ENCODE assay signal across 39 mouse cellular contexts in genomic region chr3:88097666-88098065, GRCm38 (mm10). TPM values are rescaled to one million over a fixed set of nuclear protein-coding genes. Genes with fewer than 3 reads are reported as not detected.
DNase-seq lines count a peak whose midpoint lies in the region; TF ChIP-seq lines count a peak whose summit lies in the region.
"Had no signal": no experiment of that assay in that cellular context is flagged by ENCODE, and none has a peak within 500 bp of the region (broad histone marks: within the 10 kb centered on the region; RNA-seq: fewer than 3 reads in every experiment).

No protein-coding gene starts in this region.

- no peak overlapping the region for H3K27ac ChIP-seq in layer of hippocampus, adult 2 months
- H3K27ac ChIP-seq: forebrain, embryonic 12.5 days; left cerebral cortex, adult 2 months; limb, embryonic 13.5 days; lung, embryonic 15.5 days; midbrain, embryonic 15.5 days had no signal

- H3K4me3 ChIP-seq in layer of hippocampus, adult 2 months: no peak overlapping the region
- H3K4me3 ChIP-seq: erythroblast, embryonic 14.5 days; forebrain, embryonic 12.5 days; left cerebral cortex, adult 2 months; limb, embryonic 13.5 days; lung, embryonic 15.5 days; midbrain, embryonic 15.5 days had no signal

- no peak for TF ChIP-seq CTCF in layer of hippocampus, adult 2 months (conservative IDR thresholded peaks at IDR 0.05)

- peak; percentile 9 to 36 for DNase-seq in frontal cortex, adult 2 months (ENCODE audit: extremely low spot score in 1 of 2, low spot score in 1 of 2)
- no peak for DNase-seq in frontal cortex, postnatal 25 days (ENCODE audit: low spot score in 2 of 2)
- peak; percentile 11 for DNase-seq in right cerebral cortex, postnatal 25 days
- no peak for DNase-seq in right cerebral cortex, postnatal 14 days
- peak; percentile 54 for DNase-seq in brain, adult 2 months (ENCODE audit: low read depth, low spot score)
- DNase-seq in layer of hippocampus, adult 2 months (ENCODE audit: low spot score in 2 of 2): no peak
- DNase-seq in gastrocnemius, postnatal 10 days: no peak
- no peak for DNase-seq in spleen, adult 12 weeks (ENCODE audit: low spot score)
- DNase-seq: adrenal gland, postnatal 10 days; cerebellum, adult 11-12 months; cerebellum, postnatal 10 days; heart, postnatal 14 days; kidney, adult 8-10 months; kidney, postnatal 10 days; spleen, adult 18-20 months; thymus, postnatal 14 days had no signal

RNA-seq across cellular contexts. Expression of gene Iqgap3, which starts 15.9 kb away (rescaled TPM):
- 0.64 and 0.74 TPM in 2 replicates for polyA plus RNA-seq in frontal cortex, adult 2 months (2012; rRNA removed)
- total RNA-seq in layer of hippocampus, adult 2 months (2021): under 1 TPM; 0.25 to 0.59 TPM
- total RNA-seq in gastrocnemius, postnatal 10 days (2021): 1 to 10 TPM; 5.6 to 8.3 TPM
- total RNA-seq: neutrophil, adult 5-6 weeks had no signal

RNA-seq across cellular contexts. Expression of gene Ttc24, which starts 19.6 kb away (rescaled TPM):
- polyA plus RNA-seq in frontal cortex, adult 2 months (2012; rRNA removed): not detected in 2 replicates
- not detected for total RNA-seq in layer of hippocampus, adult 2 months (2021)
- total RNA-seq in gastrocnemius, postnatal 10 days (2021): not detected
- total RNA-seq: adrenal gland, postnatal 10 days; CH12.LX; ES-E14; gastrocnemius, adult 8-10 months; granulocyte monocyte progenitor cell, adult 5-6 weeks; heart, postnatal 14 days; layer of hippocampus, postnatal 14 days; left cerebral cortex, adult 2 months; left cerebral cortex, postnatal 25 days; neutrophil, adult 5-6 weeks had no signal
- polyA plus RNA-seq: C2C12; cortical plate, adult 2 months; erythroblast, embryonic 14.5 days; heart, embryonic 14.5 days; hindbrain, embryonic 11.5 days; intestine, embryonic 16.5 days; limb, embryonic 13.5 days; liver, embryonic 11.5 days; liver, embryonic 16.5 days; lung, embryonic 15.5 days; midbrain, embryonic 15.5 days; neural tube, embryonic 11.5 days; Patski; stomach, embryonic 16.5 days had no signal

RNA-seq across cellular contexts. Expression of gene Naxe, which starts 39.4 kb away (rescaled TPM):
- 79.5 and 90.3 TPM in 2 replicates for polyA plus RNA-seq in frontal cortex, adult 2 months (2012; rRNA removed)
- total RNA-seq in layer of hippocampus, adult 2 months (2021): 10 to 100 TPM; 79.2 to 81.8 TPM
- total RNA-seq in gastrocnemius, postnatal 10 days (2021): 10 to 100 TPM; 52.5 to 57.1 TPM

RNA-seq across cellular contexts. Expression of gene Mef2d, which starts 44.5 kb away (rescaled TPM):
- polyA plus RNA-seq in frontal cortex, adult 2 months (2012; rRNA removed): 137 and 138 TPM in 2 replicates
- 100 to 1,000 TPM; 206 to 210 TPM for total RNA-seq in layer of hippocampus, adult 2 months (2021)
- 100 to 1,000 TPM; 148 to 163 TPM for total RNA-seq in gastrocnemius, postnatal 10 days (2021)

RNA-seq across cellular contexts. Expression of gene Gpatch4, which starts 54.8 kb away (rescaled TPM):
- polyA plus RNA-seq in frontal cortex, adult 2 months (2012; rRNA removed): 13.7 and 14.4 TPM in 2 replicates
- 10 to 100 TPM; 15.0 to 16.5 TPM for total RNA-seq in layer of hippocampus, adult 2 months (2021)
- 10 to 100 TPM; 12.5 to 14.7 TPM for total RNA-seq in gastrocnemius, postnatal 10 days (2021)

Comparison
In these comparisons a context has a peak if more than half of its experiments do, and no peak if none do; other contexts are left out.
1. DNase-seq: peak in frontal cortex, adult 2 months (2 of 2), right cerebral cortex, postnatal 25 days (single experiment) and brain, adult 2 months (single experiment); none in frontal cortex, postnatal 25 days (0 of 2), right cerebral cortex, postnatal 14 days (single experiment), layer of hippocampus, adult 2 months (0 of 2), gastrocnemius, postnatal 10 days (single experiment) and spleen, adult 12 weeks (single experiment).
2. RNA of gene Iqgap3, which starts 15.9 kb away (total RNA-seq): 5.6 to 8.3 TPM in gastrocnemius, postnatal 10 days; 0.25 to 0.59 TPM in layer of hippocampus, adult 2 months; every median in the first group is over 4 times any median in the second.